8 mouse cellular contexts compared by ENCODE assay signal in genomic region chr5:140419442-140420080, GRCm38 (mm10). TPM values are rescaled to one million over a fixed set of nuclear protein-coding genes. Genes with fewer than 3 reads are reported as not detected.
A peak's percentile ranks its signal among the peaks of the same experiment; 100 is the strongest.
DNase-seq lines count a peak whose midpoint lies in the region; ATAC-seq and TF ChIP-seq lines count a peak whose summit lies in the region.

No protein-coding gene starts in this region.

- no peak for TF ChIP-seq EP300 in liver, postnatal 0 days (IDR thresholded peaks at IDR 0.05; ENCODE audit: low read depth)

- H3K9ac ChIP-seq in heart, embryonic 13.5 days, result peak overlapping the region; percentile 99
- peak overlapping the region; percentile 88 for H3K9ac ChIP-seq in liver, postnatal 0 days (replicated peaks)
- peak overlapping the region; percentile 86 for H3K9ac ChIP-seq in stomach, embryonic 15.5 days

- H3K27me3 ChIP-seq in heart, embryonic 13.5 days (replicated peaks), result no peaks in the 10 kb centered on the region
- H3K27me3 ChIP-seq in liver, postnatal 0 days (ENCODE audit: insufficient read depth, low read length), result no peaks in the 10 kb centered on the region
- H3K27me3 ChIP-seq in stomach, embryonic 15.5 days (replicated peaks), result no peaks in the 10 kb centered on the region

- intact Hi-C loops in heart, postnatal 36 days (cut with DNase I), result loop anchor here (2.0 to 5.0 kb wide), 6 partner anchors 31 to 413 kb away; partner anchors contain the start of genes Brat1, Chst12, Gna12 and Snx8

- peak overlapping the region; percentile 94 for H3K4me2 ChIP-seq in heart, embryonic 13.5 days
- peak overlapping the region; percentile 91 for H3K4me2 ChIP-seq in liver, postnatal 0 days (ENCODE audit: low read depth, low read length)
- H3K4me2 ChIP-seq in stomach, embryonic 15.5 days, result peak overlapping the region; percentile 66

- no peak for DNase-seq in heart, postnatal 36 days
- DNase-seq in 3T3-L1 (ENCODE audit: low read depth, low spot score) (peak; percentile 52), NIH3T3 (ENCODE audit: low read depth) (peak; percentile 38)
- no peak for DNase-seq in liver, postnatal 0 days
- DNase-seq in layer of hippocampus, adult 11-12 months (ENCODE audit: low spot score), result no peak

- H3K27ac ChIP-seq in heart, embryonic 13.5 days (replicated peaks), result peak overlapping the region; percentile 96
- H3K27ac ChIP-seq in liver, postnatal 0 days (ENCODE audit: low read depth), result peak overlapping the region; percentile 81
- peak overlapping the region; percentile 97 for H3K27ac ChIP-seq in stomach, embryonic 15.5 days

- ATAC-seq in heart, embryonic 13.5 days (ENCODE audit: extremely low read depth, insufficient number of reproducible peaks, low FRiP score, low TSS enrichment), result peak; percentile 48
- peak; percentile 28 for ATAC-seq in granulocyte monocyte progenitor cell, adult 5-6 weeks (replicated peaks; ENCODE audit: poor library complexity, severe bottlenecking)
- peak; percentile 56 for ATAC-seq in liver, postnatal 0 days
- ATAC-seq in stomach, embryonic 15.5 days (ENCODE audit: insufficient read depth, low FRiP score, low read depth), result 0 out of 2 replicates have a peak, but pooled peaks have one; percentile 17

- H3K4me1 ChIP-seq in heart, embryonic 13.5 days, result peaks cover 28% of the 10 kb centered on the region
- H3K4me1 ChIP-seq in liver, postnatal 0 days (ENCODE audit: insufficient read depth), result peaks cover 16% of the 10 kb centered on the region
- peaks cover 21% of the 10 kb centered on the region for H3K4me1 ChIP-seq in stomach, embryonic 15.5 days

- TF ChIP-seq CTCF in liver, postnatal 0 days (IDR thresholded peaks at IDR 0.05; ENCODE audit: low read depth), result no peak

- H3K9me3 ChIP-seq in heart, embryonic 13.5 days, result no peaks in the 10 kb centered on the region
- H3K9me3 ChIP-seq in liver, postnatal 0 days (ENCODE audit: low read length), result no peaks in the 10 kb centered on the region
- no peaks in the 10 kb centered on the region for H3K9me3 ChIP-seq in stomach, embryonic 15.5 days

- under 1% methylated on average over 62 of the region's 62 CpGs for WGBS in heart, embryonic 13.5 days
- under 1% methylated on average over 58 of the region's 62 CpGs for WGBS in liver, postnatal 0 days (ENCODE audit: insufficient replicate concordance)
- WGBS in stomach, embryonic 15.5 days, result under 1% methylated on average over 61 of the region's 62 CpGs

- peak overlapping the region; percentile 100 for H3K4me3 ChIP-seq in heart, embryonic 13.5 days
- peak overlapping the region; percentile 78 for H3K4me3 ChIP-seq in liver, postnatal 0 days (ENCODE audit: low read depth, low read length)
- peak overlapping the region; percentile 98 for H3K4me3 ChIP-seq in stomach, embryonic 15.5 days (replicated peaks)

- peaks cover 16% of the 10 kb centered on the region for H3K36me3 ChIP-seq in heart, embryonic 13.5 days
- peaks cover 4% of the 10 kb centered on the region; the same call in 1 of the 2 replicates for H3K36me3 ChIP-seq in liver, postnatal 0 days (replicated peaks; ENCODE audit: insufficient read depth, low read length)
- H3K36me3 ChIP-seq in stomach, embryonic 15.5 days, result no peaks in the 10 kb centered on the region

RNA-seq across cellular contexts. Expression of gene Eif3b, which starts 0.4 kb away (rescaled TPM):
- 80.5 and 82.6 TPM in 2 replicates for polyA plus RNA-seq in heart, embryonic 13.5 days (2015; fragmentation: Nextera tagmentation; extraction: Ambion mirVana)
- 10 to 100 TPM; 89.8 to 97.7 TPM for total RNA-seq in heart, postnatal 36 days (2021)
- 237 and 268 TPM in 2 replicates for total RNA-seq in granulocyte monocyte progenitor cell, adult 5-6 weeks (2014; fragmentation: Nextera tagmentation)
- 200 and 239 TPM in 2 replicates for total RNA-seq in granulocyte monocyte progenitor cell, adult 5-6 weeks (2017)
- 35.5 and 38.7 TPM in 2 replicates for polyA plus RNA-seq in liver, postnatal 0 days (2015; fragmentation: Nextera tagmentation; extraction: Ambion mirVana)
- 129 and 141 TPM in 2 replicates for polyA plus RNA-seq in stomach, embryonic 15.5 days (2015; fragmentation: Nextera tagmentation; extraction: Ambion mirVana)

RNA-seq across cellular contexts. Expression of gene Gm4869, which starts 25.9 kb away (rescaled TPM):
- polyA plus RNA-seq in heart, embryonic 13.5 days (2015; fragmentation: Nextera tagmentation; extraction: Ambion mirVana), result 0.07 and 0.08 TPM in 2 replicates
- total RNA-seq in heart, postnatal 36 days (2021), result not detected
- not detected in 2 replicates for total RNA-seq in granulocyte monocyte progenitor cell, adult 5-6 weeks (2014; fragmentation: Nextera tagmentation)
- total RNA-seq in granulocyte monocyte progenitor cell, adult 5-6 weeks (2017), result not detected in 2 replicates
- not detected in 2 replicates for polyA plus RNA-seq in liver, postnatal 0 days (2015; fragmentation: Nextera tagmentation; extraction: Ambion mirVana)
- not detected in 2 replicates for polyA plus RNA-seq in stomach, embryonic 15.5 days (2015; fragmentation: Nextera tagmentation; extraction: Ambion mirVana)

RNA-seq across cellular contexts. Expression of gene Snx8, which starts 30.5 kb away (rescaled TPM):
- polyA plus RNA-seq in heart, embryonic 13.5 days (2015; fragmentation: Nextera tagmentation; extraction: Ambion mirVana), result 15.0 and 16.1 TPM in 2 replicates
- total RNA-seq in heart, postnatal 36 days (2021), result 10 to 100 TPM; 14.0 to 19.6 TPM
- total RNA-seq in granulocyte monocyte progenitor cell, adult 5-6 weeks (2014; fragmentation: Nextera tagmentation), result 8.9 and 12.8 TPM in 2 replicates
- 7.3 and 9.1 TPM in 2 replicates for total RNA-seq in granulocyte monocyte progenitor cell, adult 5-6 weeks (2017)
- 11.4 and 12.1 TPM in 2 replicates for polyA plus RNA-seq in liver, postnatal 0 days (2015; fragmentation: Nextera tagmentation; extraction: Ambion mirVana)
- polyA plus RNA-seq in stomach, embryonic 15.5 days (2015; fragmentation: Nextera tagmentation; extraction: Ambion mirVana), result 16.9 and 17.3 TPM in 2 replicates

Comparison
In these comparisons a context has a peak if more than half of its experiments do, and no peak if none do; other contexts are left out.
1. DNase-seq: peak in 3T3-L1 (single experiment) and NIH3T3 (single experiment); none in heart, postnatal 36 days (0 of 2), liver, postnatal 0 days (single experiment) and layer of hippocampus, adult 11-12 months (single experiment).
2. Peak in every context shown above with its lines, with median percentiles within 50 percentile points of each other: ATAC-seq, H3K27ac ChIP-seq, H3K4me2 ChIP-seq, H3K4me3 ChIP-seq and H3K9ac ChIP-seq.